ENCODE assay signal across 13 mouse cellular contexts in genomic region chr5:27133196-27133595, GRCm38 (mm10).
DNase-seq lines count a peak whose midpoint lies in the region; ATAC-seq lines count a peak whose summit lies in the region.
"Had no signal": no experiment of that assay in that cellular context is flagged by ENCODE, and none has a peak within 500 bp of the region (broad histone marks: within the 10 kb centered on the region; RNA-seq: fewer than 3 reads in every experiment).

No protein-coding gene starts in this region.

- DNase-seq in retina, postnatal 1 day: peak; percentile 14
- no peak for DNase-seq in retina, embryonic 14.5 days (ENCODE audit: low spot score)
- DNase-seq in cerebellum, postnatal 10 days: peak; percentile 80 to 85
- peak; percentile 20 to 46 for DNase-seq in layer of hippocampus, postnatal 10 days (ENCODE audit: low spot score in 2 of 2)
- DNase-seq in kidney, postnatal 4 days: no peak
- DNase-seq in spleen, postnatal 36 days (ENCODE audit: low spot score in 2 of 2): no peak
- DNase-seq: gastrocnemius, postnatal 25 days; heart, postnatal 14 days; lung, embryonic 14.5 days had no signal

- H3K9ac ChIP-seq in forebrain, embryonic 15.5 days (replicated peaks): no peak overlapping the region
- H3K9ac ChIP-seq in forebrain, embryonic 12.5 days: no peak overlapping the region
- H3K9ac ChIP-seq: lung, embryonic 14.5 days; midbrain, embryonic 15.5 days had no signal

- no peak overlapping the region for H3K4me2 ChIP-seq in forebrain, embryonic 15.5 days (replicated peaks)
- H3K4me2 ChIP-seq in forebrain, embryonic 12.5 days: no peak overlapping the region
- H3K4me2 ChIP-seq: lung, embryonic 14.5 days; midbrain, embryonic 15.5 days had no signal

- H3K27ac ChIP-seq in forebrain, embryonic 15.5 days (replicated peaks): no peak overlapping the region
- no peak overlapping the region for H3K27ac ChIP-seq in forebrain, embryonic 12.5 days
- H3K27ac ChIP-seq: heart, embryonic 10.5 days; midbrain, embryonic 15.5 days had no signal

- 0 out of 2 replicates have a peak, but pooled peaks cover 6% of the 10 kb centered on the region for H3K4me1 ChIP-seq in forebrain, embryonic 15.5 days
- no peaks in the 10 kb centered on the region for H3K4me1 ChIP-seq in forebrain, embryonic 12.5 days
- H3K4me1 ChIP-seq: heart, embryonic 10.5 days; midbrain, embryonic 15.5 days had no signal

- H3K4me3 ChIP-seq in forebrain, embryonic 15.5 days: no peak overlapping the region
- no peak overlapping the region for H3K4me3 ChIP-seq in forebrain, embryonic 12.5 days (replicated peaks)
- H3K4me3 ChIP-seq: heart, embryonic 10.5 days; midbrain, embryonic 15.5 days had no signal

- WGBS in forebrain, embryonic 15.5 days: 38% methylated on average over 3 of the region's 3 CpGs
- WGBS in forebrain, embryonic 12.5 days: 76% methylated on average over 3 of the region's 3 CpGs

- no peaks in the 10 kb centered on the region for H3K27me3 ChIP-seq in forebrain, embryonic 15.5 days
- H3K27me3 ChIP-seq in forebrain, embryonic 12.5 days: no peaks in the 10 kb centered on the region
- H3K27me3 ChIP-seq: midbrain, embryonic 15.5 days had no signal

- no peaks in the 10 kb centered on the region for H3K9me3 ChIP-seq in forebrain, embryonic 15.5 days
- H3K9me3 ChIP-seq in forebrain, embryonic 12.5 days: no peaks in the 10 kb centered on the region
- H3K9me3 ChIP-seq: heart, embryonic 10.5 days; midbrain, embryonic 15.5 days had no signal

- peak; percentile 21; the same call in 1 of the 2 replicates for ATAC-seq in forebrain, embryonic 15.5 days (replicated peaks)
- no peak for ATAC-seq in forebrain, embryonic 12.5 days (ENCODE audit: low FRiP score)
- ATAC-seq: midbrain, embryonic 15.5 days had no signal

- H3K36me3 ChIP-seq in forebrain, embryonic 15.5 days: no peaks in the 10 kb centered on the region
- no peaks in the 10 kb centered on the region for H3K36me3 ChIP-seq in forebrain, embryonic 12.5 days (replicated peaks)
- H3K36me3 ChIP-seq: heart, embryonic 10.5 days; midbrain, embryonic 15.5 days had no signal

Comparison
In these comparisons a context has a peak if more than half of its experiments do, and no peak if none do; other contexts are left out.
1. DNase-seq: peak in retina, postnatal 1 day (single experiment), cerebellum, postnatal 10 days (2 of 2) and layer of hippocampus, postnatal 10 days (2 of 2); none in retina, embryonic 14.5 days (single experiment), kidney, postnatal 4 days (0 of 2) and spleen, postnatal 36 days (0 of 2).